In genomic region chr10:18507869-18508473, GRCm38 (mm10) we compare ENCODE assay signal across 18 mouse cellular contexts. TPM values are rescaled to one million over a fixed set of nuclear protein-coding genes. Genes with fewer than 3 reads are reported as not detected.
DNase-seq lines count a peak whose midpoint lies in the region; ATAC-seq and TF ChIP-seq lines count a peak whose summit lies in the region.
"Had no signal": no experiment of that assay in that cellular context is flagged by ENCODE, and none has a peak within 500 bp of the region (broad histone marks: within the 10 kb centered on the region; RNA-seq: fewer than 3 reads in every experiment).

No protein-coding gene starts in this region.

- H3K9me3 ChIP-seq in hindbrain, embryonic 13.5 days, result no peaks in the 10 kb centered on the region
- no peaks in the 10 kb centered on the region for H3K9me3 ChIP-seq in hindbrain, embryonic 12.5 days (replicated peaks)
- H3K9me3 ChIP-seq in midbrain, postnatal 0 days (ENCODE audit: low read length), result no peaks in the 10 kb centered on the region
- H3K9me3 ChIP-seq in midbrain, embryonic 10.5 days (replicated peaks), result no peaks in the 10 kb centered on the region
- H3K9me3 ChIP-seq in intestine, embryonic 14.5 days (ENCODE audit: control insufficient read depth, low read length), result no peaks in the 10 kb centered on the region
- H3K9me3 ChIP-seq: forebrain, embryonic 10.5 days; heart, embryonic 15.5 days; midbrain, embryonic 12.5 days had no signal

- H3K4me2 ChIP-seq in hindbrain, embryonic 13.5 days, result no peak overlapping the region
- H3K4me2 ChIP-seq in hindbrain, embryonic 12.5 days (replicated peaks), result no peak overlapping the region
- H3K4me2 ChIP-seq in midbrain, postnatal 0 days (ENCODE audit: low read depth, low read length, poor library complexity, severe bottlenecking), result no peak overlapping the region
- no peak overlapping the region for H3K4me2 ChIP-seq in intestine, embryonic 14.5 days (ENCODE audit: low read length)
- H3K4me2 ChIP-seq: heart, embryonic 15.5 days; midbrain, embryonic 12.5 days had no signal

- TF ChIP-seq POLR2A in small intestine, adult 2 months (IDR thresholded peaks at IDR 0.05; ENCODE audit: low read depth, low read length), result no peak

- no peak for DNase-seq in midbrain, postnatal 0 days (ENCODE audit: low spot score)
- no peak for DNase-seq in midbrain, embryonic 10.5 days (ENCODE audit: low spot score)
- no peak for DNase-seq in intestine, embryonic 14.5 days (ENCODE audit: low spot score)
- DNase-seq in embryo, embryonic 9.5 days (ENCODE audit: extremely low spot score), result no peak
- DNase-seq: cerebellum, adult 11-12 months; gastrocnemius, postnatal 36 days; right cerebral cortex, postnatal 14 days; spleen, adult 18-20 months had no signal

- H3K9ac ChIP-seq in hindbrain, embryonic 13.5 days, result no peak overlapping the region
- no peak overlapping the region for H3K9ac ChIP-seq in hindbrain, embryonic 12.5 days
- no peak overlapping the region for H3K9ac ChIP-seq in midbrain, postnatal 0 days (replicated peaks; ENCODE audit: low read length, poor library complexity, severe bottlenecking)
- H3K9ac ChIP-seq in intestine, embryonic 14.5 days (ENCODE audit: low read length), result no peak overlapping the region
- H3K9ac ChIP-seq: heart, embryonic 15.5 days; midbrain, embryonic 12.5 days had no signal

- no peak overlapping the region for H3K4me3 ChIP-seq in hindbrain, embryonic 13.5 days
- no peak overlapping the region for H3K4me3 ChIP-seq in hindbrain, embryonic 12.5 days
- no peak overlapping the region for H3K4me3 ChIP-seq in midbrain, postnatal 0 days (ENCODE audit: low read depth, low read length)
- H3K4me3 ChIP-seq in midbrain, embryonic 10.5 days, result no peak overlapping the region
- H3K4me3 ChIP-seq in intestine, embryonic 14.5 days (ENCODE audit: low read depth, low read length), result no peak overlapping the region
- no peak overlapping the region for H3K4me3 ChIP-seq in small intestine, adult 2 months (ENCODE audit: low read depth, low read length)
- H3K4me3 ChIP-seq: forebrain, embryonic 10.5 days; heart, embryonic 15.5 days; midbrain, embryonic 12.5 days had no signal

- peak overlapping the region; percentile 71 for H3K27ac ChIP-seq in hindbrain, embryonic 13.5 days
- H3K27ac ChIP-seq in hindbrain, embryonic 12.5 days, result no peak overlapping the region
- peak overlapping the region; percentile 63 for H3K27ac ChIP-seq in midbrain, postnatal 0 days (ENCODE audit: low read depth, low read length)
- no peak overlapping the region for H3K27ac ChIP-seq in midbrain, embryonic 10.5 days (replicated peaks)
- H3K27ac ChIP-seq in intestine, embryonic 14.5 days (ENCODE audit: low read depth), result peak overlapping the region; percentile 43; the same call in 1 of the 2 replicates
- H3K27ac ChIP-seq in small intestine, adult 2 months (ENCODE audit: insufficient read depth, low read depth, low read length), result peak overlapping the region; percentile 22; the same call in 1 of the 2 replicates
- H3K27ac ChIP-seq: forebrain, embryonic 10.5 days; heart, embryonic 15.5 days; kidney, postnatal 0 days; midbrain, embryonic 12.5 days had no signal

- peaks cover 22% of the 10 kb centered on the region for H3K36me3 ChIP-seq in hindbrain, embryonic 13.5 days
- peaks cover 11% of the 10 kb centered on the region for H3K36me3 ChIP-seq in hindbrain, embryonic 12.5 days
- H3K36me3 ChIP-seq in midbrain, postnatal 0 days (ENCODE audit: insufficient read depth, low read length), result no peaks in the 10 kb centered on the region
- peaks cover 24% of the 10 kb centered on the region for H3K36me3 ChIP-seq in midbrain, embryonic 10.5 days
- H3K36me3 ChIP-seq in intestine, embryonic 14.5 days (ENCODE audit: control insufficient read depth, insufficient read depth, low read length), result no peaks in the 10 kb centered on the region; the same call in 1 of the 2 replicates
- H3K36me3 ChIP-seq in small intestine, adult 2 months (ENCODE audit: control insufficient read depth, insufficient read depth, low read length), result peaks cover 19% of the 10 kb centered on the region

- ATAC-seq in hindbrain, embryonic 13.5 days (ENCODE audit: low FRiP score), result no peak
- no peak for ATAC-seq in hindbrain, embryonic 12.5 days (ENCODE audit: low FRiP score)
- peak; percentile 52; the same call in 1 of the 2 replicates for ATAC-seq in midbrain, postnatal 0 days (ENCODE audit: low FRiP score)
- peak; percentile 76 for ATAC-seq in intestine, embryonic 14.5 days (replicated peaks; ENCODE audit: low FRiP score, low TSS enrichment, low read depth)

- H3K27me3 ChIP-seq in hindbrain, embryonic 13.5 days, result no peaks in the 10 kb centered on the region
- H3K27me3 ChIP-seq in hindbrain, embryonic 12.5 days, result no peaks in the 10 kb centered on the region
- no peaks in the 10 kb centered on the region for H3K27me3 ChIP-seq in midbrain, postnatal 0 days (ENCODE audit: insufficient read depth, low read length)
- no peaks in the 10 kb centered on the region for H3K27me3 ChIP-seq in midbrain, embryonic 10.5 days (ENCODE audit: low read depth, poor library complexity, severe bottlenecking)
- H3K27me3 ChIP-seq in intestine, embryonic 14.5 days (replicated peaks; ENCODE audit: control insufficient read depth, insufficient read depth, low read length), result no peaks in the 10 kb centered on the region
- no peaks in the 10 kb centered on the region for H3K27me3 ChIP-seq in small intestine, adult 2 months (ENCODE audit: control insufficient read depth, insufficient read depth, low read length)
- H3K27me3 ChIP-seq: heart, embryonic 15.5 days; midbrain, embryonic 12.5 days; Patski had no signal

- no peak for TF ChIP-seq CTCF in midbrain, postnatal 0 days (IDR thresholded peaks at IDR 0.05)
- no peak for TF ChIP-seq CTCF in small intestine, adult 2 months (IDR thresholded peaks at IDR 0.05; ENCODE audit: extremely low read depth, insufficient read length, insufficient replicate concordance, low read depth, low read length)

- WGBS in hindbrain, embryonic 13.5 days, result 52% methylated on average over 2 of the region's 2 CpGs
- 60% methylated on average over 2 of the region's 2 CpGs for whole genome bisulfite sequencing in hindbrain, embryonic 12.5 days
- 75% methylated on average over 2 of the region's 2 CpGs for WGBS in midbrain, postnatal 0 days
- 79% methylated on average over 2 of the region's 2 CpGs for WGBS in midbrain, embryonic 10.5 days
- 45% methylated on average over 2 of the region's 2 CpGs for WGBS in intestine, embryonic 14.5 days
- 34% methylated on average over 2 of the region's 2 CpGs for WGBS in small intestine, adult 2 months

- H3K4me1 ChIP-seq in hindbrain, embryonic 13.5 days (replicated peaks), result peaks cover 33% of the 10 kb centered on the region
- peaks cover 24% of the 10 kb centered on the region for H3K4me1 ChIP-seq in hindbrain, embryonic 12.5 days
- H3K4me1 ChIP-seq in midbrain, postnatal 0 days (ENCODE audit: insufficient read depth, low read length), result peaks cover 6% of the 10 kb centered on the region; the same call in 1 of the 2 replicates
- peaks cover 11% of the 10 kb centered on the region for H3K4me1 ChIP-seq in midbrain, embryonic 10.5 days
- H3K4me1 ChIP-seq in intestine, embryonic 14.5 days (replicated peaks; ENCODE audit: control insufficient read depth, insufficient read depth, low read length), result no peaks in the 10 kb centered on the region; the same call in 1 of the 2 replicates
- H3K4me1 ChIP-seq in small intestine, adult 2 months (ENCODE audit: control insufficient read depth, insufficient read depth, insufficient read length, low read length), result peaks cover 18% of the 10 kb centered on the region; the same call in 1 of the 2 replicates

RNA-seq across cellular contexts. Expression of gene Hebp2, which starts 37.9 kb away (rescaled TPM):
- 12.3 and 12.8 TPM in 2 replicates for polyA plus RNA-seq in hindbrain, embryonic 13.5 days (2015; fragmentation: Nextera tagmentation; extraction: Ambion mirVana)
- polyA plus RNA-seq in hindbrain, embryonic 12.5 days (2016; fragmentation: Nextera tagmentation; extraction: Ambion mirVana), result 15.4 and 15.5 TPM in 2 replicates
- total RNA-seq in midbrain, postnatal 0 days (2014; rRNA removed), result 5.8 and 5.9 TPM in 2 replicates
- polyA plus RNA-seq in midbrain, postnatal 0 days (2015; fragmentation: Nextera tagmentation; extraction: Ambion mirVana), result 10.1 and 10.4 TPM in 2 replicates
- polyA plus RNA-seq in midbrain, embryonic 10.5 days (2016; fragmentation: Nextera tagmentation; extraction: Ambion mirVana), result 14.7 and 14.8 TPM in 2 replicates
- polyA plus RNA-seq in intestine, embryonic 14.5 days (2014; fragmentation: Nextera tagmentation; extraction: Ambion mirVana), result 12.3 and 17.9 TPM in 2 replicates
- 0.23 and 0.65 TPM in 2 replicates for polyA plus RNA-seq in small intestine, adult 2 months (2012; rRNA removed)
- total RNA-seq: hematopoietic stem cell, adult 5-6 weeks; neutrophil, adult 5-6 weeks had no signal

Comparison
In these comparisons a context has a peak if more than half of its experiments do, and no peak if none do; other contexts are left out.
1. H3K27ac ChIP-seq: peak in hindbrain, embryonic 13.5 days (single experiment), midbrain, postnatal 0 days (single experiment), intestine, embryonic 14.5 days (single experiment) and small intestine, adult 2 months (single experiment); none in hindbrain, embryonic 12.5 days (single experiment) and midbrain, embryonic 10.5 days (single experiment).
2. ATAC-seq: peak in midbrain, postnatal 0 days (single experiment) and intestine, embryonic 14.5 days (single experiment); none in hindbrain, embryonic 13.5 days (single experiment) and hindbrain, embryonic 12.5 days (single experiment).